Mouse (Mus musculus): ENCODE results near the gene Gm42957. TPM values are rescaled to one million over a fixed set of nuclear protein-coding genes. Genes with fewer than 3 reads are reported as not detected.
"Not testable (repeated sequence)": the region's sequence is repeated elsewhere in the genome, so short reads cannot be mapped to it uniquely, and the experiment has no call there.

Gm42957 gene
- polyA plus RNA-seq, 1 experiment from 2014 or later = 0.05 TPM

DNA sequence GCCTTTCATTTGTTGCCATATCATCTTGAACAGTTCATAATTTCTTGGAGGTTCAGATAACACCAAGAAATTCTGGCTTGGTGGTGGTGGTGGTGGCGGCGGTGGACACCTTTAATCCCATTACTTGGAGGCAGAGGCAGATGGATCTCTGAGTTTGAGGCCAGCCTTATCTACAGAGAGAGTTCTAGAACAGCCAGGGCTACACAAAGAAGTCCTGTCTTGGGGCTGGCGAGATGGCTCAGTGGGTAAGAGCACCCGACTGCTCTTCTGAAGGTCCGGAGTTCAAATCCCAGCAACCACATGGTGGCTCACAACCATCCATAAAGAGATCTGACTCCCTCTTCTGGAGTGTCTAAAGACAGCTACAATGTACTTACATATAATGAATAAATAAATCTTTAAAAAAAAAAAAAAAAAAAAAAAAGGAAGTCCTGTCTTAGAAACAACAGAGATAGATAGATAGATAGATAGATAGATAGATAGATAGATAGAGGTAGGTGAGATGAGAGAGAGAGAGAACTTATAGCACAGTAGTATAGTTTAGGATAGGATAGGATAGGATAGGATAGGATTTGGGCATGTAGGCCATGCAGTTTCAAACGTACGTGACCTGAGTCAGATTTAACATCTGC, 30.6 kb downstream of the Gm42957 start:
- Histone ChIP-seq H3K27me3 (replicated peaks) (peaks cover 20% of the 10 kb centered on the region), H3K4me1 (peaks cover 26% of the 10 kb centered on the region)
- H3K36me3 ChIP-seq; H3K27ac ChIP-seq; H3K9ac ChIP-seq; H3K4me2 ChIP-seq; ATAC-seq; H3K9me3 ChIP-seq (replicated peaks); H3K4me3 ChIP-seq: not testable (repeated sequence)
- 74% methylated on average over 7 of the region's 7 CpGs for WGBS (ENCODE audit: insufficient replicate concordance)

GRCm38 (mm10) chr3:96666916-96667315, 31.6 kb downstream of the Gm42957 start:
- WGBS (ENCODE audit: insufficient replicate concordance) = 84% methylated on average over 5 of the region's 5 CpGs
- no peaks in the 10 kb centered on the region for H3K9me3 ChIP-seq (replicated peaks)
- no peak overlapping the region for H3K4me3 ChIP-seq
- H3K9ac ChIP-seq = no peak overlapping the region
- H3K27ac ChIP-seq = no peak overlapping the region
- peaks cover 29% of the 10 kb centered on the region for H3K27me3 ChIP-seq (replicated peaks)
- no peak for ATAC-seq
- H3K36me3 ChIP-seq = no peaks in the 10 kb centered on the region
- peaks cover 27% of the 10 kb centered on the region for H3K4me1 ChIP-seq
- no peak overlapping the region for H3K4me2 ChIP-seq

- ATAC-seq = no peak
- no peak overlapping the region for H3K4me2 ChIP-seq
- H3K27ac ChIP-seq = no peak overlapping the region
- 13% methylated on average over 1 of the region's 1 CpGs for WGBS (ENCODE audit: insufficient replicate concordance)
- H3K4me3 ChIP-seq = no peak overlapping the region
- peaks cover 27% of the 10 kb centered on the region for H3K4me1 ChIP-seq
- no peak overlapping the region for H3K9ac ChIP-seq
- no peaks in the 10 kb centered on the region for H3K9me3 ChIP-seq (replicated peaks)
- H3K36me3 ChIP-seq = no peaks in the 10 kb centered on the region
- peaks cover 33% of the 10 kb centered on the region for H3K27me3 ChIP-seq (replicated peaks)
Measured at GRCm38 (mm10) chr3:96667316-96667715, 32.0 kb downstream of the Gm42957 start.

GRCm38 (mm10) chr3:96668424-96669067, 33.3 kb downstream of the Gm42957 start:
- no peak overlapping the region for H3K4me3 ChIP-seq
- H3K4me1 ChIP-seq = peaks cover 21% of the 10 kb centered on the region
- no peaks in the 10 kb centered on the region for H3K9me3 ChIP-seq (replicated peaks)
- peaks cover 30% of the 10 kb centered on the region for H3K27me3 ChIP-seq (replicated peaks)
- no peak overlapping the region for H3K4me2 ChIP-seq
- H3K36me3 ChIP-seq = no peaks in the 10 kb centered on the region
- no peak overlapping the region for H3K9ac ChIP-seq
- WGBS (ENCODE audit: insufficient replicate concordance) = 78% methylated on average over 5 of the region's 5 CpGs
- no peak for ATAC-seq
- no peak overlapping the region for H3K27ac ChIP-seq

DNA sequence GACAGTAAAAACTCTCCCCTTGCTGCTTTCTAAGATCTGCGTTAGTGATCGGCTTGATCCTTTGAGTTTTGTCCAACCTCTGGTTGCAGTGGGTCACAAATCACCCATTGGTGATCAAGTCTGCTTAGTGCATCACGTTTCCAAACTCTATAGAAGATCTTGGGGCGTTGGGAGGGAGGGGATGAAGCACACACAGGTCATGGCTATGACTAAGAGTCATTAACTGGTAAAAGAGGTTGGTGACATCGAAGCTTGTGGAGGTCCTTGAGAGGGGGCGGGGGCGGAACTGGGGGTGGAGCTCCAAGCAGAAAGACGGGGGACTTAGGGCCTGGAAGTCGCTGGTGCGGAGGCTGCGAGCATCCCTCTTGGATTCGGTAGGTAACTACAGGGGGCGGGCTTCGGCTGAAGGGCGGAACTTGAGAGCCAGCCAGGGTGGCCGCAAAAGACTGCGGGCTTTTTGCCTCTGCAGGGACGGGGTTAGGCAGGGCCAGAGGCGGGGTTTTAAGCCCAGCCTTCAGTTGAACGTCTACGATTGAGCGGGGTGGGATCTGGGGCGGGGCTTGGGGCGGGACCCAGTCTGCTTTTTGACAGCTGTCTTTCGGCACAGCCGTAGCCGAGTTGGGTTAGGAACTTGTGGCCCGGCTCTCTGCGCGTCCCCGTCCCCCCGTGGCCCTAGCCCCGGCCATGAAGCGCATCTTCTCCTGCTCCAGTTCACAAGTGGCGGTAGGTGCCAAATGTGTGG, 34.6 kb downstream of the Gm42957 start, which contains the start of gene Ankrd35:
Gene Ankrd35 (plus strand): TSS at position 405 of the 742 bp plus-strand sequence.
- H3K27me3 ChIP-seq (replicated peaks) = peaks cover 30% of the 10 kb centered on the region
- WGBS (ENCODE audit: insufficient replicate concordance) = 4% methylated on average over 35 of the region's 35 CpGs
- H3K9me3 ChIP-seq (replicated peaks) = no peaks in the 10 kb centered on the region
- peak within 1 kb of the TSS; percentile 48; the same call in 1 of the 2 replicates for H3K9ac ChIP-seq
- peak; percentile 93 for ATAC-seq
- H3K4me2 ChIP-seq = peak within 1 kb of the TSS; percentile 83
- no peak within 1 kb of the TSS for H3K27ac ChIP-seq
- no peaks in the 10 kb centered on the region for H3K36me3 ChIP-seq
- peak within 1 kb of the TSS; percentile 52 for H3K4me3 ChIP-seq
- peaks cover 17% of the 10 kb centered on the region for H3K4me1 ChIP-seq

DNA sequence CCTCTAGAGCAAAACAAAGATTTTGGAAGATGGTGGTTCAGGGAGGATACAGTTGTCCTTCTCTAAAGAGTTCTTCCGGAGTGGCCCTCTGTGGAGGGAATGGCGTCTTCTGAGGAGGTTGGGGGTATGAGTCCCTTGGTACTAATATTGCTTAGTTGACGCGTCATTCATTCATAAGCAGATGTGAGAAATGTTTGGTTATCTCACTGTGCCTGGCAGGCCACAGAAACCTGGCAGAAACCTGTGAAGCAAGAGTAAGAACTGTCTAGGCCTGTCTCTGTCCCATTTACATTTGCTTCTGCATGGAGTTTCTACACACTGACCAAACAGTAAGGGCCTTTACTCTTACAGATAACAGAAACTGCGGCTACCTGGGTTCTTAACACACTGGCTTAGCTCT, 36.2 kb downstream of the Gm42957 start:
- H3K27me3 ChIP-seq (replicated peaks) = peaks cover 30% of the 10 kb centered on the region
- H3K36me3 ChIP-seq = no peaks in the 10 kb centered on the region
- no peak overlapping the region for H3K27ac ChIP-seq
- no peak for ATAC-seq
- no peak overlapping the region for H3K4me3 ChIP-seq
- H3K4me2 ChIP-seq = no peak overlapping the region
- H3K4me1 ChIP-seq = peaks cover 17% of the 10 kb centered on the region
- H3K9ac ChIP-seq = no peak overlapping the region
- no peaks in the 10 kb centered on the region for H3K9me3 ChIP-seq (replicated peaks)
- 79% methylated on average over 5 of the region's 5 CpGs for WGBS (ENCODE audit: insufficient replicate concordance)

DNA sequence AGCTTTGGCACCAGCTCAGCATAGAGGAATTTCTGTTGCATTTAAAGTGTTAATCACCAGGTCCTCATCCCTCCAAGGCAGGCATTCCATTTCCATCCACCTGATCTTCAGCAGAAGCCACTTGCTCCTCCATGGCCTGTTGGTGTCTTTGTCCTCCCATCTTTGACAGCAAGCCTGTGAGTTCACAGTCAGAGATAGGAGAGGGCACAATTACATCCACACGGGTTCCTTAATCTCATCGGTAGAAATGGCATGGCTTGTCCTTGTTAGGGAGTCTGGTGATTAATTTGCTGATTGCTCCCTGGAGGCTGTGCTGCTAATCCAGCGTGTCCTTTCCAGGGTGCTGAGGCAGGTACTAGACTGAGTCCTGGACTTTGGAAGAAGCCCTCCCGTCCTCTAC, 38.2 kb downstream of the Gm42957 start:
- no peak overlapping the region for H3K4me2 ChIP-seq
- H3K9me3 ChIP-seq (replicated peaks) = no peaks in the 10 kb centered on the region
- no peak overlapping the region for H3K9ac ChIP-seq
- H3K27me3 ChIP-seq (replicated peaks) = peaks cover 26% of the 10 kb centered on the region
- no peaks in the 10 kb centered on the region for H3K36me3 ChIP-seq
- H3K4me3 ChIP-seq = no peak overlapping the region
- H3K27ac ChIP-seq = no peak overlapping the region
- ATAC-seq = no peak
- 62% methylated on average over 4 of the region's 4 CpGs for WGBS (ENCODE audit: insufficient replicate concordance)
- peaks cover 18% of the 10 kb centered on the region for H3K4me1 ChIP-seq

- H3K27me3 ChIP-seq (replicated peaks) = peaks cover 32% of the 10 kb centered on the region
- no peak overlapping the region for H3K9ac ChIP-seq
- H3K36me3 ChIP-seq = no peaks in the 10 kb centered on the region
- peaks cover 26% of the 10 kb centered on the region for H3K4me1 ChIP-seq
- ATAC-seq = no peak
- WGBS (ENCODE audit: insufficient replicate concordance) = 69% methylated on average over 8 of the region's 8 CpGs
- H3K4me3 ChIP-seq = no peak overlapping the region
- no peak overlapping the region for H3K4me2 ChIP-seq
- no peak overlapping the region for H3K27ac ChIP-seq
- H3K9me3 ChIP-seq (replicated peaks) = no peaks in the 10 kb centered on the region
Measured at GRCm38 (mm10) chr3:96674442-96674841, 39.2 kb downstream of the Gm42957 start.

DNA sequence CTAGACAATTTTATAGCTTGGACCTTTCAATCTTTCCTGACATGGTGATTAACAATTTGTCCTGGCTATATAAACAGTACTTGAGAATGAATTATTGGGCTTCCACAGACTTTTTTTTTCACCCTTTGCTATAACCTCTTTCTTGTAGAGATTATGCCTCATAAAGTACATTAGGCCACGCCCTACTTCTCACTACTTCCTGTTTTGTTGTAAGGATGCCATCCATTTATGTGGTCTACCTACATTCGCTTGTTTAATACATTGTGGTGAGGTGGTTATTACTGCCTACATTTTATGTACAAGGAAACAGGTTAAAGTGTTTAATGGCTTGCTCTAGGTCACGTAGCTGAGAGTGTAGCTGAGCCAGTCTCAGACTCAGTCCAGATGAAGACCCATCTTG, 39.9 kb downstream of the Gm42957 start:
- Histone ChIP-seq H3K9me3 (replicated peaks) (no peaks in the 10 kb centered on the region), H3K4me1 (peaks cover 24% of the 10 kb centered on the region), H3K4me2 (no peak overlapping the region), H3K27me3 (replicated peaks) (peaks cover 38% of the 10 kb centered on the region), H3K27ac (no peak overlapping the region), H3K9ac (no peak overlapping the region), H3K36me3 (no peaks in the 10 kb centered on the region), H3K4me3 (no peak overlapping the region)
- 71% methylated on average over 3 of the region's 3 CpGs for WGBS (ENCODE audit: insufficient replicate concordance)
- ATAC-seq = no peak

DNA sequence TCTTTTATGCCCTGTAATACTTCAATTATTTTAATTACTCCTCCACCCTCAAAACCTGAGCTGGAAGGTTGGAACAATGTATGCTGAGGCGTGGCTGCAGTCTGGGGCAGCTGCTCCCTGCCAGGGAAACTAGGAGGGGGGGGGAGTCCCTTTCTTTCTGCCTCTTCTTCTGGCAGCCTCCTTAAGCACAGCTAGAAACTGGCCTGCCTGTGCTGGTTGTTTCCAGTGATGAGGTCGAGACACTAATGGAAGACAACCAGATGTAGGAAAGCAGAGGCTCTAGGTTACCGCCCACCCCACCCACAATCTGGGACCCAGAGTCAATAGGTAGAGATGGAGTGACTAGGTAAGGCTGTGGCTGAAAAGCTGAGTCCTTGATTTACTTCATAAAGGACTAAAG, 40.4 kb downstream of the Gm42957 start:
- Histone ChIP-seq H3K4me1 (peaks cover 22% of the 10 kb centered on the region), H3K4me2 (no peak overlapping the region), H3K36me3 (no peaks in the 10 kb centered on the region), H3K27ac (no peak overlapping the region), H3K9me3 (replicated peaks) (no peaks in the 10 kb centered on the region), H3K4me3 (no peak overlapping the region), H3K9ac (no peak overlapping the region), H3K27me3 (replicated peaks) (peaks cover 38% of the 10 kb centered on the region)
- no peak for ATAC-seq
- 70% methylated on average over 3 of the region's 3 CpGs for WGBS (ENCODE audit: insufficient replicate concordance)

- H3K9ac ChIP-seq = no peak overlapping the region
- no peak overlapping the region for H3K4me2 ChIP-seq
- H3K9me3 ChIP-seq (replicated peaks) = no peaks in the 10 kb centered on the region
- no peak overlapping the region for H3K27ac ChIP-seq
- ATAC-seq = no peak
- 53% methylated on average over 7 of the region's 7 CpGs for WGBS (ENCODE audit: insufficient replicate concordance)
- H3K27me3 ChIP-seq (replicated peaks) = peaks cover 47% of the 10 kb centered on the region
- H3K4me3 ChIP-seq = no peak overlapping the region
- H3K4me1 ChIP-seq = peaks cover 20% of the 10 kb centered on the region
- H3K36me3 ChIP-seq = no peaks in the 10 kb centered on the region
Measured at GRCm38 (mm10) chr3:96678456-96678855, 43.2 kb downstream of the Gm42957 start.

- peaks cover 20% of the 10 kb centered on the region for H3K4me1 ChIP-seq
- H3K4me3 ChIP-seq = no peak overlapping the region
- H3K36me3 ChIP-seq = no peaks in the 10 kb centered on the region
- H3K9ac ChIP-seq = no peak overlapping the region
- ATAC-seq = peak; percentile 63
- WGBS (ENCODE audit: insufficient replicate concordance) = 9% methylated on average over 5 of the region's 5 CpGs
- no peak overlapping the region for H3K4me2 ChIP-seq
- peaks cover 55% of the 10 kb centered on the region for H3K27me3 ChIP-seq (replicated peaks)
- H3K27ac ChIP-seq = no peak overlapping the region
- no peaks in the 10 kb centered on the region for H3K9me3 ChIP-seq (replicated peaks)
Measured at GRCm38 (mm10) chr3:96679159-96679674, 43.9 kb downstream of the Gm42957 start.

Data from liver, embryonic 12.5 days (tissue).